Mouse (Mus musculus) brain, embryonic 14.5 days (tissue): ENCODE measurements at regions not wholly inside any gene's neighbourhood (a gene's known extent, or its start where the extent isn't known, plus 50 kb on each side); places are given as distances from the start of the nearest gene placed in this dataset.
"Not testable (repeated sequence)": the region's sequence is repeated elsewhere in the genome, so short reads cannot be mapped to it uniquely, and the experiment has no call there.

ENCODE experiments used
- DNase-seq: peaks from one replicate; pipeline ENCODE4 v3.0.0-alpha.2; 2011; ENCODE audit warnings: low read depth
- CTCF ChIP-seq: fragments of 200-500 bp; IDR thresholded peaks from 2 replicates; pipeline ENCODE4 v1.5.1; 2012; ENCODE audit warnings: inconsistent platforms, mild to moderate bottlenecking, moderate library complexity, borderline replicate concordance; ENCODE audit not compliant: insufficient read depth, insufficient read length; ENCODE audit errors: extremely low read depth
- POLR2A ChIP-seq: fragments of 200-500 bp; IDR thresholded peaks from 2 replicates; pipeline ENCODE4 v1.6.1; 2012; ENCODE audit warnings: mild to moderate bottlenecking, inconsistent platforms, borderline replicate concordance; ENCODE audit not compliant: poor library complexity, insufficient read depth, insufficient read length, severe bottlenecking; ENCODE audit errors: extremely low read depth

- no peak for TF ChIP-seq POLR2A
- TF ChIP-seq CTCF, result no peak
- no peak for DNase-seq
Observed at GRCm38 (mm10) chr6:68370010-68370409, 834.4 kb upstream of the Tacstd2 start.

- DNase-seq, result no peak
- TF ChIP-seq POLR2A, result no peak
- no peak for TF ChIP-seq CTCF
Observed at GRCm38 (mm10) chr6:68339846-68340245, 804.2 kb upstream of the Tacstd2 start.

- DNase-seq, result not testable (repeated sequence)
Observed at GRCm38 (mm10) chr6:68339205-68339604, 803.6 kb upstream of the Tacstd2 start.

- TF ChIP-seq POLR2A (no peak), CTCF (no peak)
- DNase-seq, result no peak
Observed at GRCm38 (mm10) chr6:68311409-68311808, 775.8 kb upstream of the Tacstd2 start.

- TF ChIP-seq POLR2A, result no peak
- TF ChIP-seq CTCF, result no peak
- no peak for DNase-seq
Observed at GRCm38 (mm10) chr6:68302133-68302532, 766.5 kb upstream of the Tacstd2 start.

- no peak for TF ChIP-seq POLR2A
- TF ChIP-seq CTCF, result no peak
- DNase-seq, result no peak
Observed at GRCm38 (mm10) chr6:68256725-68257124, 721.1 kb upstream of the Tacstd2 start.

- no peak for TF ChIP-seq CTCF
- TF ChIP-seq POLR2A, result no peak
- DNase-seq, result no peak
Observed at GRCm38 (mm10) chr6:68256151-68256550, 720.6 kb upstream of the Tacstd2 start.

GRCm38 (mm10) chr6:68252730-68253129, 717.1 kb upstream of the Tacstd2 start:
- no peak for DNase-seq
- TF ChIP-seq POLR2A, result no peak
- TF ChIP-seq CTCF, result no peak

GRCm38 (mm10) chr6:68251320-68251719, 715.7 kb upstream of the Tacstd2 start:
- not testable (repeated sequence) for DNase-seq

- not testable (repeated sequence) for DNase-seq
Observed at GRCm38 (mm10) chr6:68250392-68250791, 714.8 kb upstream of the Tacstd2 start.

GRCm38 (mm10) chr6:68249259-68249658, 713.7 kb upstream of the Tacstd2 start:
- DNase-seq, result not testable (repeated sequence)

GRCm38 (mm10) chr6:68248018-68248533, 712.5 kb upstream of the Tacstd2 start:
- DNase-seq, result not testable (repeated sequence)

GRCm38 (mm10) chr6:68242749-68243148, 707.2 kb upstream of the Tacstd2 start:
- not testable (repeated sequence) for DNase-seq

GRCm38 (mm10) chr6:68219685-68220084, 684.1 kb upstream of the Tacstd2 start:
- TF ChIP-seq CTCF (no peak), POLR2A (no peak)
- no peak for DNase-seq
